Mouse (Mus musculus): ENCODE data around the gene Iqschfp. TPM values are rescaled to one million over a fixed set of nuclear protein-coding genes. Genes with fewer than 3 reads are reported as not detected.
A peak's percentile ranks its signal among the peaks of the same experiment; 100 is the strongest.

The Iqschfp gene
- polyA plus RNA-seq, 1 experiment = not detected

- no peak overlapping the region for H3ac ChIP-seq (ENCODE audit: control insufficient read depth, insufficient read length, low read depth)
- H3K4me3 ChIP-seq (ENCODE audit: insufficient read depth, poor library complexity, severe bottlenecking) = no peak overlapping the region
- no peaks in the 10 kb centered on the region for H3K27me3 ChIP-seq (ENCODE audit: control insufficient read depth, insufficient read depth, insufficient read length)
- TF ChIP-seq USF1 (IDR thresholded peaks at IDR 0.05; ENCODE audit: low read depth) (no peak), FOSL1 (IDR thresholded peaks at IDR 0.05; ENCODE audit: insufficient read depth, low read length, poor library complexity, severe bottlenecking) (no peak), MYOG (IDR thresholded peaks at IDR 0.05; ENCODE audit: control insufficient read depth, extremely low read depth, insufficient read length) (no peak), CEBPB (IDR thresholded peaks at IDR 0.05; ENCODE audit: low read depth) (no peak), MYOD1 (IDR thresholded peaks at IDR 0.05; ENCODE audit: control insufficient read depth, insufficient read length, low read depth) (no peak), MAX (IDR thresholded peaks at IDR 0.05) (no peak), CTCF (IDR thresholded peaks at IDR 0.05; ENCODE audit: control insufficient read depth, insufficient read depth, insufficient read length) (no peak)
- H3K36me3 ChIP-seq (ENCODE audit: control insufficient read depth, insufficient read depth) = peaks cover 8% of the 10 kb centered on the region
- peaks cover 39% of the 10 kb centered on the region for H3K79me3 ChIP-seq (ENCODE audit: low read depth)
- H3K79me2 ChIP-seq (ENCODE audit: control insufficient read depth, insufficient read depth) = peaks cover 89% of the 10 kb centered on the region
These were observed 643.2 kb downstream of the Iqschfp start for GRCm38 (mm10) chr3:68535160-68535728.

- Histone ChIP-seq H3K79me2 (ENCODE audit: control insufficient read depth, insufficient read depth) (peaks cover 91% of the 10 kb centered on the region), H3K79me3 (ENCODE audit: low read depth) (peaks cover 35% of the 10 kb centered on the region), H3ac (ENCODE audit: control insufficient read depth, insufficient read length, low read depth) (no peak overlapping the region), H3K36me3 (ENCODE audit: control insufficient read depth, insufficient read depth) (peaks cover 8% of the 10 kb centered on the region), H3K4me3 (ENCODE audit: insufficient read depth, poor library complexity, severe bottlenecking) (no peak overlapping the region), H3K27me3 (ENCODE audit: control insufficient read depth, insufficient read depth, insufficient read length) (no peaks in the 10 kb centered on the region)
- TF ChIP-seq CTCF (IDR thresholded peaks at IDR 0.05; ENCODE audit: control insufficient read depth, insufficient read depth, insufficient read length) (no peak), MYOD1 (IDR thresholded peaks at IDR 0.05; ENCODE audit: control insufficient read depth, insufficient read length, low read depth) (no peak), USF1 (IDR thresholded peaks at IDR 0.05; ENCODE audit: low read depth) (no peak), MYOG (IDR thresholded peaks at IDR 0.05; ENCODE audit: control insufficient read depth, extremely low read depth, insufficient read length) (no peak), CEBPB (IDR thresholded peaks at IDR 0.05; ENCODE audit: low read depth) (no peak), FOSL1 (IDR thresholded peaks at IDR 0.05; ENCODE audit: insufficient read depth, low read length, poor library complexity, severe bottlenecking) (no peak), MAX (IDR thresholded peaks at IDR 0.05) (no peak)
These were observed 644.0 kb downstream of the Iqschfp start for GRCm38 (mm10) chr3:68536071-68536470.

DNA sequence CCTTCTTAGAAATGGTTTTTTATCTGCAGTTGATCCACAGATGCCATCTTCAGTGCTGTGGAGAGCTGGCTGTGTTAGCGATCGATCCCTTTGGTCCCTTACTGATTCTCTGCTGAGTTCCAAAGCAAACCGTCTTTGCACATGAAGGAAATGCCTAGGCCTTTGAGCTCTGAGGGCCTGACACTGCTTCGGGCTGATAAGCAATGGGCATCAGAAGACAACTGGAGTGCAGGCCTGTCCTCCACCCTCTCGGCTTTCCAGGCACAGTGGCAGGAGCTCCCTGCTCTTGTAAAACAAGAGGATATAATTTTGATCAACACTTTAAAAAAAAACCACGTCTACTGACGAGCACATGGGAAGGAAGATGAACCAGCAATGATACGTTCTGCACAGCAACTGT is 649.7 kb downstream of the Iqschfp start:
- Histone ChIP-seq H3K27me3 (ENCODE audit: control insufficient read depth, insufficient read depth, insufficient read length) (no peaks in the 10 kb centered on the region), H3ac (ENCODE audit: control insufficient read depth, insufficient read length, low read depth) (no peak overlapping the region), H3K36me3 (ENCODE audit: control insufficient read depth, insufficient read depth) (peaks cover 10% of the 10 kb centered on the region), H3K79me2 (ENCODE audit: control insufficient read depth, insufficient read depth) (peaks cover 81% of the 10 kb centered on the region), H3K4me3 (ENCODE audit: insufficient read depth, poor library complexity, severe bottlenecking) (no peak overlapping the region), H3K79me3 (ENCODE audit: low read depth) (peaks cover 28% of the 10 kb centered on the region)
- TF ChIP-seq USF1 (IDR thresholded peaks at IDR 0.05; ENCODE audit: low read depth) = no peak
- TF ChIP-seq FOSL1 (IDR thresholded peaks at IDR 0.05; ENCODE audit: insufficient read depth, low read length, poor library complexity, severe bottlenecking) = no peak
- no peak for TF ChIP-seq MYOD1 (IDR thresholded peaks at IDR 0.05; ENCODE audit: control insufficient read depth, insufficient read length, low read depth)
- TF ChIP-seq MAX (IDR thresholded peaks at IDR 0.05) = no peak

DNA sequence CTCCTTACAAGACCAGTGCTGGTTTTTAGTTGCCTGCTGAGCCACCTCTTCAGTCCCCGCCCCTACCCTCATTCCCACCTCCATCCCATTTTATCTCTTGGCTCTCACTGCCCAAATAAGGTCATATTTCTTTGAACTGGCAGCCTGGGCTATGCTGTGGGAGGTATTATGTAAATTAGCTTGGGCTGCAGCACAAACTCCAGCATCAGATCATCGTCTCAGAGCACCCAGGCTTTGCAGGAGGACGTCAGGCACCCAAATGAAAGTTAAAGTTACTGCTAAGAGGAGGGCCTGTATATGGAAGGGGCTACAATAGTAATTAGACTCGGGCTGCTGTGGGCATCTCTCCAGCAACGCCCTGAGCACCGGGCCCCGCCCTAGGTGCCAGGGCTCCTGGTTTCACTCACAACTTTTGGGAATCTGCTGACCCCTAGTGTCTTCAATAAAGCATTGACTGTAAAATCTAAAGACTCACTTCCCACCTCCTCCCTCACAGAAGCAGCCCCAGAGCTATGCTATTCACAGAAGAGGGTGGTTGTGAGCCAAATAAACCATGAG is 651.0 kb downstream of the Iqschfp start:
- no peak overlapping the region for H3K4me3 ChIP-seq (ENCODE audit: insufficient read depth, poor library complexity, severe bottlenecking)
- H3K79me3 ChIP-seq (ENCODE audit: low read depth) = peaks cover 31% of the 10 kb centered on the region
- peaks cover 7% of the 10 kb centered on the region for H3K36me3 ChIP-seq (ENCODE audit: control insufficient read depth, insufficient read depth)
- TF ChIP-seq MYOG (IDR thresholded peaks at IDR 0.05; ENCODE audit: control insufficient read depth, extremely low read depth, insufficient read length) (no peak), FOSL1 (IDR thresholded peaks at IDR 0.05; ENCODE audit: insufficient read depth, low read length, poor library complexity, severe bottlenecking) (no peak), CTCF (IDR thresholded peaks at IDR 0.05; ENCODE audit: control insufficient read depth, insufficient read depth, insufficient read length) (no peak), CEBPB (IDR thresholded peaks at IDR 0.05; ENCODE audit: low read depth) (no peak), USF1 (IDR thresholded peaks at IDR 0.05; ENCODE audit: low read depth) (no peak), MYOD1 (IDR thresholded peaks at IDR 0.05; ENCODE audit: control insufficient read depth, insufficient read length, low read depth) (no peak), MAX (IDR thresholded peaks at IDR 0.05) (no peak)
- peak overlapping the region; percentile 19 for H3ac ChIP-seq (ENCODE audit: control insufficient read depth, insufficient read length, low read depth)
- H3K79me2 ChIP-seq (ENCODE audit: control insufficient read depth, insufficient read depth) = peaks cover 82% of the 10 kb centered on the region
- H3K27me3 ChIP-seq (ENCODE audit: control insufficient read depth, insufficient read depth, insufficient read length) = no peaks in the 10 kb centered on the region

- Histone ChIP-seq H3K4me3 (ENCODE audit: insufficient read depth, poor library complexity, severe bottlenecking) (no peak overlapping the region), H3ac (ENCODE audit: control insufficient read depth, insufficient read length, low read depth) (no peak overlapping the region), H3K36me3 (ENCODE audit: control insufficient read depth, insufficient read depth) (peaks cover 7% of the 10 kb centered on the region), H3K27me3 (ENCODE audit: control insufficient read depth, insufficient read depth, insufficient read length) (no peaks in the 10 kb centered on the region), H3K79me3 (ENCODE audit: low read depth) (peaks cover 33% of the 10 kb centered on the region), H3K79me2 (ENCODE audit: control insufficient read depth, insufficient read depth) (peaks cover 85% of the 10 kb centered on the region)
- TF ChIP-seq MYOG (IDR thresholded peaks at IDR 0.05; ENCODE audit: control insufficient read depth, extremely low read depth, insufficient read length) (no peak), CEBPB (IDR thresholded peaks at IDR 0.05; ENCODE audit: low read depth) (no peak), CTCF (IDR thresholded peaks at IDR 0.05; ENCODE audit: control insufficient read depth, insufficient read depth, insufficient read length) (no peak), MAX (IDR thresholded peaks at IDR 0.05) (no peak), MYOD1 (IDR thresholded peaks at IDR 0.05; ENCODE audit: control insufficient read depth, insufficient read length, low read depth) (no peak), USF1 (IDR thresholded peaks at IDR 0.05; ENCODE audit: low read depth) (no peak), FOSL1 (IDR thresholded peaks at IDR 0.05; ENCODE audit: insufficient read depth, low read length, poor library complexity, severe bottlenecking) (no peak)
These were observed 652.8 kb downstream of the Iqschfp start for GRCm38 (mm10) chr3:68544811-68545210.

Data from C2C12 (cell line).